Mouse (Mus musculus) adrenal gland, postnatal 36 days (tissue): ENCODE results near the gene Mgst3. TPM values are rescaled to one million over a fixed set of nuclear protein-coding genes. Genes with fewer than 3 reads are reported as not detected.

Experiments
- DNase-seq, 2 experiments: peaks; one replicate each; pipeline ENCODE4 v3.0.0; 2021; ENCODE audit warnings: mixed read lengths in 1 of 2
- total RNA-seq, 2 experiments: library from RNA; stranded (reverse); gene quantifications; 2 replicates each; pipeline ENCODE4 v1.2.3; 2021

Gene Mgst3
- total RNA-seq, 2 experiments from 2014 or later, result 68.8 to 100 TPM

- DNase-seq, result no peak
These were observed 5.8 kb downstream of the Mgst3 start for GRCm38 (mm10) chr1:167387796-167388195.

GRCm38 (mm10) chr1:167387310-167387709, 6.3 kb downstream of the Mgst3 start:
- DNase-seq, result peak; percentile 70 to 76

- DNase-seq, result no peak
These were observed 7.2 kb downstream of the Mgst3 start for GRCm38 (mm10) chr1:167386466-167386865.

GRCm38 (mm10) chr1:167385636-167386035, 8.0 kb downstream of the Mgst3 start:
- no peak for DNase-seq

- DNase-seq, result no peak
These were observed 8.4 kb downstream of the Mgst3 start for GRCm38 (mm10) chr1:167385211-167385610.

- DNase-seq, result no peak
These were observed 9.5 kb downstream of the Mgst3 start for GRCm38 (mm10) chr1:167384156-167384555.

GRCm38 (mm10) chr1:167383178-167383577, 10.5 kb downstream of the Mgst3 start:
- DNase-seq, result no peak

- DNase-seq, result no peak
These were observed 10.9 kb downstream of the Mgst3 start for GRCm38 (mm10) chr1:167382763-167383162.

- DNase-seq, result no peak
These were observed 11.3 kb downstream of the Mgst3 start for GRCm38 (mm10) chr1:167382316-167382715.

GRCm38 (mm10) chr1:167381050-167382015, 12.3 kb downstream of the Mgst3 start:
- no peak for DNase-seq

GRCm38 (mm10) chr1:167380223-167380622, 13.4 kb downstream of the Mgst3 start:
- DNase-seq, result no peak

- DNase-seq, result peak; percentile 25 to 32
These were observed 13.9 kb downstream of the Mgst3 start for GRCm38 (mm10) chr1:167379751-167380150.

GRCm38 (mm10) chr1:167378019-167378418, 15.6 kb downstream of the Mgst3 start:
- no peak for DNase-seq

- no peak for DNase-seq
These were observed 18.7 kb downstream of the Mgst3 start for GRCm38 (mm10) chr1:167374942-167375341.

GRCm38 (mm10) chr1:167374003-167374784, 19.4 kb downstream of the Mgst3 start:
- DNase-seq, result peak in 1 of 2 experiments; percentile 56

- no peak for DNase-seq
These were observed 20.9 kb downstream of the Mgst3 start for GRCm38 (mm10) chr1:167372739-167373138.

- peak; percentile 85 to 90 for DNase-seq
These were observed 23.7 kb downstream of the Mgst3 start for GRCm38 (mm10) chr1:167369905-167370304.

GRCm38 (mm10) chr1:167368513-167368912, 25.1 kb downstream of the Mgst3 start:
- DNase-seq, result no peak

GRCm38 (mm10) chr1:167368018-167368417, 25.6 kb downstream of the Mgst3 start:
- DNase-seq, result no peak

- no peak for DNase-seq
These were observed 27.0 kb downstream of the Mgst3 start for GRCm38 (mm10) chr1:167366621-167367020.

GRCm38 (mm10) chr1:167365808-167366207, 27.8 kb downstream of the Mgst3 start:
- DNase-seq, result peak; percentile 38 to 48

GRCm38 (mm10) chr1:167363322-167363721, 30.3 kb downstream of the Mgst3 start:
- DNase-seq, result no peak

GRCm38 (mm10) chr1:167362819-167363218, 30.8 kb downstream of the Mgst3 start:
- DNase-seq, result no peak
